Mouse (Mus musculus) thymus, adult 18-20 months (tissue): ENCODE results near the gene Vmn1r114.
"Not testable (repeated sequence)": the region's sequence is repeated elsewhere in the genome, so short reads cannot be mapped to it uniquely, and the experiment has no call there.

Experiments
- DNase-seq, 2 experiments: peaks; one replicate each; pipeline ENCODE4 v3.0.0; 2022; ENCODE audit warnings: mixed read lengths in 2 of 2

Gene Vmn1r114

DNA sequence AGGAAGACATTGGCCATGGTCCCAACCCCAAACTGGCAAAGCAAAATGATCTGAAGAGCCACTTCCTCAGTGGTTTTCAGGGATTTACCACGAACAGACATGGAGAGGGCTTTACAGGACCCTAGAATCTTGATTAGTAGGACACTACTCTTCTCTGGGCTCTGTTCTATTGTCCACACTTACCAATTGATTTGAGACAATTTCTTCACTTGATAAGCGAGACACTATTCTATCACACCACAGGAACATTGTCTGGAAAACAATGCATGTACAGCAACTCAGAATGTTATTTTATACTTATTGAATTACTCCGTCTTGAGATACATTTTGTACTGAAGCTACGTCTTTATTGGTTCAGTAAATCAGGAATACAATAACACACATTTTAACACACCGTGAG, at the start of gene Vmn1r114:
Gene Vmn1r114 (minus strand): TSS at position 101 of the 400 bp plus-strand sequence.
- not testable (repeated sequence) for DNase-seq

DNA sequence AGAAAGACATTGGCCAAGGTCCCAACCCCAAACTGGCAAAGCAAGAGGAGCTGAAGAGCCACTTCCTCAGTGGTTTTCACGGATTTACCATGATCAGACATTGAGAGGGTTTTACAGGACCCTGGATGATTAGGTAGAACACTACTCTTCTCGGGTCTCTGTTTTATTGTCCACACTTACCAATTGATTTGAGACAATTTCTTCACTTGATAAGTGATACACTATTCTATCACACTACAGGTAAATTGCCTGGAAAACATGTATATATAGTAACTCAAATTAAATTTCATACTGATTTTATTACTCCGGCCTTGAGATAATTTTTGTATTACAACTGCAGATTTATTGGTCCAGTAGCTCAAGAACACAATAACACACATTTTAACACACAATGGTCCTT, 32.9 kb upstream of the Vmn1r114 start, which contains the start of gene Vmn1r115:
Gene Vmn1r115 (minus strand): TSS at position 101 of the 400 bp plus-strand sequence.
- DNase-seq: not testable (repeated sequence)

- not testable (repeated sequence) for DNase-seq
These were observed 25.0 kb downstream of the Vmn1r114 start, which contains the start of gene Vmn1r113 for GRCm38 (mm10) chr7:20786985-20787384. Vmn1r113 (plus strand) TSS chr7:20787285.

DNA sequence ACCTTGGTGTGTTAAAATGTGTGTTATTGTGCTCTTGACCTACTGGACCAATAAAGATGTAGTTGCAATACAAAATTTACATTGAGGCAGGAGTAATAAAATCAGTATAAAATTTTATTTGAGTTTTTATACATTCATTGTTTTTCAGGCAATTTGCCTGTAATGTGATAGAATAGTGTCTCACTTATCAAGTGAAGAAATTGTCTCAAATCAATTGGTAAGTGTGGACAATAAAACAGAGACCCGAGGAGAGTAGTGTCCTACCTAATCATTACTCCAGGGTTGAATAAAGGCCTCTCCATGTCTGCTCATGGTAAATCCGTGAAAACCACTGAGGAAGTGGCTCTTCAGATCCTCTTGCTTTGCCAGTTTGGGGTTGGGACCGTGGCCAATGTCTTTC, 41.1 kb downstream of the Vmn1r114 start, which contains the start of gene Vmn1r112:
Gene Vmn1r112 (plus strand): TSS at position 301 of the 400 bp plus-strand sequence.
- DNase-seq: not testable (repeated sequence)
